Mouse (Mus musculus) G1E-ER4 (cell line): Measurements from ENCODE around the gene Atrnl1. TPM values are rescaled to one million over a fixed set of nuclear protein-coding genes. Genes with fewer than 3 reads are reported as not detected.

ENCODE experiments used
- GATA1 ChIP-seq: IDR thresholded peaks from one replicate; pipeline ENCODE4 v1.8.0; 2012; ENCODE audit warnings: low read length, inconsistent platforms
- polyA plus RNA-seq: library from polyadenylated mRNA; stranded (reverse); fragments of >175 nt; gene quantifications from 2 replicates; pipeline ENCODE4 v1.2.3, GENCODE M21; 2012

The Atrnl1 gene
- polyA plus RNA-seq, 1 experiment, result 0.65 TPM

DNA sequence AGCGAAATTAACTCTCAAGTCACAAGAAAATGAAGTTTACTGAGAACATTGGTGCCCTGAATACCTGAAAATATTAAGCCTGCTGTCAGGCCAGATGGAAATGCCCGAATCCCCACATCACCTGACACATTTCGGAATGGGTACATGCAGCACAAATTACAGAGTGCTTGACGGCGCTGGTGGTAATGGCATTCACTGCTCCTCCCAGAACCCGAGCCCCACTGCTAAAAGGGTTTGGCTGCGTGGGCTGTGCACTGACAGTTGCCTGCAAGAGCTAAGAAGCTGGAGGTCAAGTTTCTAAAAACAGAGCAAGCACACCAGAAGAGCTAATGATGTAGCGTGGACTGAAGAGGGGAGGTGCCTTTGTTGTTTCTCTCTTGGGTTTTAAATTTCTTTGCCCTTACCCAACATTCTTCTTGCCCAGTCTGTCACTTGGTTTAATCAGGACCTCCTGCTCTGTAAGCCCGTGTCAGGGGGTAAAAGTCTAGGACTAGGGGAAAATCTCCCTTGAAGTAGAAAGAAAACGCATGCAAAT lies 377.8 kb downstream of the Atrnl1 start:
- TF ChIP-seq GATA1, result no peak

- no peak for TF ChIP-seq GATA1
Observed at GRCm38 (mm10) chr19:57991099-57991760, 380.4 kb downstream of the Atrnl1 start.

DNA sequence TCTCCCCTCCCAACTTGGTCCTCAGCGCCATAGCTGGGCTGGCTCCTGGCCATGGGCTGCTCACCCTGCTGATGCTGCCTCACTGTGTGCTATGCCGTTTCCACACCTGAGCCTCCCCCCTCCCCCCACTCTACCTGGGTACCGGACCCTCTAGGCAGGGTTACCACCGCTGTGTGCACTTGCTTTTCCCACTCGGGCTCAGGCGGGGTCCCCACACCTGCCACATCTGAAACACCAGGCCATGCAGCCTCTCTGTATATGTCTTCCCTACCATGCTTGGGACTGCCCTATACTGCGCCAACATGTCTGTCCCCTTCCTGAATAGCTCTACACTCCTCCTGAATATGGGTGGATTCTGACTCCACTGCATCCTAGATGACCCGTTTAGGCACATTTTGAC lies 384.2 kb downstream of the Atrnl1 start:
- no peak for TF ChIP-seq GATA1

GRCm38 (mm10) chr19:57997961-57998360 lies 387.1 kb downstream of the Atrnl1 start:
- no peak for TF ChIP-seq GATA1

DNA sequence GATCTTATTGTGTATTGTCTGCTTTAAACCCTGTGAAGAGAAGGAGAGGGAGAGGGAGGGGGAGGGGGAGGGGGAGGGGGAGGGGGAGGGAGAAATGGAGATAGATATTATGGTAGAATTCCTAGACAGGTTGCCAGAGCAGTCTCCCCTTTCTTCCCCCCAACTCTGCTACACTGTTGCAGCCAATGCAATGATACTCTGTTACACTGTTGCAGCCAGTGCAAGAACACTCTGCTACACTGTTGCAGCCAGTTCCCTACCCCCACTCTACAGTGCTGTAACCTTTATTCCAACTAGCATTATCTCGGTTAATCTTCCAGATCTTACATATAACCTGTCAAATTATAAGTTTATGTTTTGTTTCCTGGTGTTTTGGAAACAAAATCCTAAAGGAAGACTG lies 400.8 kb downstream of the Atrnl1 start:
- TF ChIP-seq GATA1, result no peak

GRCm38 (mm10) chr19:58015741-58016140 lies 404.9 kb downstream of the Atrnl1 start:
- TF ChIP-seq GATA1, result no peak

DNA sequence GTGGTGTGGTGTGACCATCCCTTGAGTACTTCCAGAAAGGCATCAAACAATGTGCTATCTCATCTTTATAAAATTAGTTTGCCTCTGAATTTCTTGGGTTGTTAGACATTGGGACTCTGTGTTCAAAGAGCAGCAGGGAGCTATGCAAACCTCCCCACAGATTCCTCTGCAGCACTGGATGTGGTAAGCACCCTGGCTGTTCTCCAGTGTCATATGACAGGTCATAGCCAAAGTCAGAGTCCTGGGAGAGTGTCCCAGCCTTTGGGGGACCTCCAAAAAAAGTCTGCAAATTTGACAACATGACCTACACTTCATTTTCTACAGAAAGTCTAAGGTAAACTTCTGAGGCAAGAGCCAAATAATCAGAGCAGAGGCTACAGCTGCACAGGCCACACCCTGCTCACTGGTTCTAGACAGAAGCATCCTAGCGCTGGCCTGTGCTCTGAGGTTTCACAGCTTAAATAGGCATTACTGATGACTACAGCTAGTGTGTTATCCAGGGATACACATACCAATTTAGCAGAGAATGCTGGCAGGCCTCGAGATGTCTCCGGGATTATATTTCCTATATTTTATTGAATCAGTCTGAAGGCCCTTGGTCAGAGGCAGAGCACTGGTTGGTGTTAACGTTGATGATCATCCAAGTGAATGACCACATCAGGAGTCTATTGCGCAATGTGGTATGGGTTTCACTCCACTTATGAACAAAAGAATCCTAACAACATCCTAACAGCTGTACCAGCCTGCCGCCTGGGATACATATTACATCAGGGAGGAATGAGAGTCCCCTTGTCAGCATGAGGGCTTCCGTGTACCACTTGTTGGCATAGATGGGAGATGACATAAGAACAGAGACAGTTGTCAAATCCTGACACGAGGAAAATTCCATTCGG lies 406.0 kb downstream of the Atrnl1 start:
- TF ChIP-seq GATA1, result no peak

GRCm38 (mm10) chr19:58017468-58017867 lies 406.6 kb downstream of the Atrnl1 start:
- no peak for TF ChIP-seq GATA1

- no peak for TF ChIP-seq GATA1
Observed at GRCm38 (mm10) chr19:58018698-58019097, 407.9 kb downstream of the Atrnl1 start.

DNA sequence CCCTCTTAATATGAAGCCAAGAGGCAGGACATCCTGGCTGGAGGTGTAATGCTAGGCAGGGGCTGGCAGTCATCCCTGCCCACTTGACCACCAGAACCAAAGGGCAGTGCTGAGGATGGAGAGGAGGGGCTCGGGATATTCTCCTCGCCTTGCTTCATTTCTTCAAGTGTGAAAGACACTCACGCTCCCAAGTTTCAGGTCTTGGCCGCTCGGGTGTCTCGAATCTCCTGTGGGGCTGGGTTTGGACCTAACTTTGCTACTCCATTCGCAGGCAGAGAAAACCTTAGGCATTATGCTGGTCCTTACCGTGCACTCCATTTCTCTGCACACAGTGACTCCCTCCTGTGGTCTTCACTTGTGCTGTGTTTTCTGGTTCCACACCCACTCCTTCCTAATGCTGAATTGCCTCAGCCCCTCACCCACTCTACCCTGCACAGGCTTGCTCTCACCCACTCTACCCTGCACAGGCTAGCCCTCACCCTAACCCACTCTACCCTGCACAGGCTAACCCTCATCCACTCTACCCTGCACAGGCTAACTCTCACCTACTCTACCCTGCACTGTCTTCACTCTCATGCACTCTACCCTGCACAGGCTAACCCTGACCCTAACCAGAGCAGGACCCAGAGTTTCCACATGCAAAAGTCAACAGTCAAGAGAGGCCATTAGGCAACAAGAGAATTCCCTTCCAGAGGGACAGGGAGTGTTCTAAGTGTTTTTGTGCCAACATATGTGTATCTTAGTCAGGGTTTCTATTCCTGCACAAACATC lies 410.9 kb downstream of the Atrnl1 start:
- TF ChIP-seq GATA1, result no peak

GRCm38 (mm10) chr19:58023216-58023825 lies 412.5 kb downstream of the Atrnl1 start:
- no peak for TF ChIP-seq GATA1

- no peak for TF ChIP-seq GATA1
Observed at GRCm38 (mm10) chr19:58025053-58025452, 414.2 kb downstream of the Atrnl1 start.

- TF ChIP-seq GATA1, result no peak
Observed at GRCm38 (mm10) chr19:58029661-58030060, 418.8 kb downstream of the Atrnl1 start.

DNA sequence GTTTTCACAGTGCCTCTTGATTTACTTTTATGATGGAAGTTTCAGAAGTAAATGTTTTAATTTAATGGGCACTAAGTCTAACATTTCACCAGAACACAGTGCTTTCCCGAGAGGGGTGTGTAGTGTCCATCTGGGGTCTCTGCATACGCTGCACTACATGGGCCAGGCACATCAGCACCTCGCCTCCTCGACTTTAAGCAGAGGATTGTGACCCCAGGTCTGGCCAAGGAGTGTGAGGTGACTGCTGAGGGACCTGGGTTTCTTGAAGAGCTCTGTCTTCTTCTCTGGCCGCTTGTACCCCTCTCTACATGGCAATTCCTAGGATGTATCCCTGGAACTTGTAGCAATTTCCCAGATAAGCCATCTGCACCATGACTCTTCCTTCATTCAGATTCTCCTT lies 422.4 kb downstream of the Atrnl1 start:
- TF ChIP-seq GATA1, result no peak

GRCm38 (mm10) chr19:58036166-58036565 lies 425.3 kb downstream of the Atrnl1 start:
- no peak for TF ChIP-seq GATA1
